Mouse (Mus musculus) G1E (cell line): ENCODE measurements around the gene Foxi1. TPM values are rescaled to one million over a fixed set of nuclear protein-coding genes. Genes with fewer than 3 reads are reported as not detected.

ENCODE experiments used
- ATAC-seq: 2 replicates; pipeline ENCODE4 v1.8.0; 2016; ENCODE audit warnings: mild to moderate bottlenecking; ENCODE audit not compliant: insufficient number of reproducible peaks, poor library complexity, low FRiP score, severe bottlenecking; ENCODE audit errors: extremely low read depth
- DNase-seq: peaks from one replicate; pipeline ENCODE4 v3.0.0; 2012; ENCODE audit warnings: low spot score
- H3K27me3 ChIP-seq: 2 replicates; pipeline ENCODE4 v1.6.1; 2012; ENCODE audit warnings: mild to moderate bottlenecking, low read length, inconsistent platforms; ENCODE audit not compliant: insufficient read depth
- H3K36me3 ChIP-seq: replicated peaks from 2 replicates; pipeline ENCODE3; 2012; ENCODE audit warnings: mild to moderate bottlenecking, inconsistent platforms
- H3K4me1 ChIP-seq: 2 replicates; pipeline ENCODE4 v1.6.1; 2012; ENCODE audit warnings: low read depth, low read length, inconsistent platforms, mixed read lengths; ENCODE audit not compliant: insufficient read depth
- H3K4me3 ChIP-seq: 2 replicates; pipeline ENCODE4 v1.5.1; 2012; ENCODE audit warnings: low read depth, mild to moderate bottlenecking, inconsistent platforms, low read length, moderate library complexity, mixed read lengths
- H3K9me3 ChIP-seq: replicated peaks from 2 replicates; pipeline ENCODE4 v1.6.1; 2012; ENCODE audit warnings: inconsistent platforms
- CTCF ChIP-seq: IDR thresholded peaks from 2 replicates; pipeline ENCODE4 v1.5.1; 2012; ENCODE audit warnings: low read depth, low read length, inconsistent platforms, mixed read lengths
- GATA1 ChIP-seq: IDR thresholded peaks from 2 replicates; pipeline ENCODE4 v1.6.1; 2012; ENCODE audit warnings: borderline replicate concordance, low read length, inconsistent platforms, mixed read lengths
- GATA2 ChIP-seq: IDR thresholded peaks from 2 replicates; pipeline ENCODE4 v1.6.1; 2012; ENCODE audit warnings: low read depth, low read length, inconsistent platforms, borderline replicate concordance
- POLR2AphosphoS5 ChIP-seq: IDR thresholded peaks from 2 replicates; pipeline ENCODE4 v1.6.1; 2012; ENCODE audit warnings: low read depth, low read length, inconsistent platforms; ENCODE audit not compliant: insufficient replicate concordance
- TAL1 ChIP-seq: conservative IDR thresholded peaks from 2 replicates; pipeline ENCODE4 v1.6.1; 2012; ENCODE audit warnings: low read depth, low read length, inconsistent platforms, mixed read lengths
- polyA plus RNA-seq: library from polyadenylated mRNA; stranded (reverse); fragments of >175 nt; gene quantifications from 2 replicates; pipeline ENCODE4 v1.2.3, GENCODE M21; 2012
- total RNA-seq, 2 experiments: library from RNA; stranded (forward) in 1 of 2; stranded (reverse) in 1 of 2; fragments of 200-1000 nt in 1 of 2; fragments of >200 nt in 1 of 2; fragmentation: Nextera tagmentation in 1 of 2; gene quantifications; 2 replicates each; pipeline ENCODE4 v1.2.3; 2014 to 2017

Foxi1 gene
- total and polyA plus RNA-seq, 3 experiments: not detected

GRCm38 (mm10) chr11:34194158-34194941 is 13.5 kb downstream of the Foxi1 start:
- H3K4me1 ChIP-seq: no peaks in the 10 kb centered on the region
- ATAC-seq (no peak), DNase-seq (no peak)
- no peaks in the 10 kb centered on the region for H3K36me3 ChIP-seq
- no peaks in the 10 kb centered on the region for H3K27me3 ChIP-seq
- 0 out of 2 replicates have a peak, but pooled peaks cover 2% of the 10 kb centered on the region for H3K9me3 ChIP-seq
- H3K4me3 ChIP-seq: no peak overlapping the region
- TF ChIP-seq POLR2AphosphoS5: no peak
- TF ChIP-seq TAL1: no peak
- TF ChIP-seq GATA1: no peak
- no peak for TF ChIP-seq CTCF
- no peak for TF ChIP-seq GATA2

GRCm38 (mm10) chr11:34193658-34194057 is 14.2 kb downstream of the Foxi1 start:
- no peak for ATAC-seq
- no peak for DNase-seq
- H3K9me3 ChIP-seq: 0 out of 2 replicates have a peak, but pooled peaks cover 2% of the 10 kb centered on the region
- TF ChIP-seq CTCF: no peak
- TF ChIP-seq GATA2: no peak
- TF ChIP-seq GATA1: no peak
- no peak for TF ChIP-seq TAL1
- TF ChIP-seq POLR2AphosphoS5: no peak
- H3K27me3 ChIP-seq: no peaks in the 10 kb centered on the region
- no peak overlapping the region for H3K4me3 ChIP-seq
- H3K36me3 ChIP-seq: no peaks in the 10 kb centered on the region
- no peaks in the 10 kb centered on the region for H3K4me1 ChIP-seq

GRCm38 (mm10) chr11:34184266-34184665 is 23.6 kb downstream of the Foxi1 start:
- TF ChIP-seq TAL1 (no peak), GATA2 (no peak), GATA1 (no peak), CTCF (no peak), POLR2AphosphoS5 (no peak)
- no peaks in the 10 kb centered on the region for H3K4me1 ChIP-seq
- no peaks in the 10 kb centered on the region for H3K27me3 ChIP-seq
- no peak for DNase-seq
- H3K9me3 ChIP-seq: peaks cover 5% of the 10 kb centered on the region; the same call in 1 of the 2 replicates
- ATAC-seq: no peak
- no peak overlapping the region for H3K4me3 ChIP-seq
- H3K36me3 ChIP-seq: no peaks in the 10 kb centered on the region

- peaks cover 5% of the 10 kb centered on the region for H3K9me3 ChIP-seq
- H3K4me3 ChIP-seq: no peak overlapping the region
- DNase-seq: no peak
- H3K27me3 ChIP-seq: no peaks in the 10 kb centered on the region
- H3K4me1 ChIP-seq: no peaks in the 10 kb centered on the region
- H3K36me3 ChIP-seq: no peaks in the 10 kb centered on the region
- ATAC-seq: no peak
- no peak for TF ChIP-seq CTCF
- no peak for TF ChIP-seq TAL1
- no peak for TF ChIP-seq GATA1
- no peak for TF ChIP-seq GATA2
- TF ChIP-seq POLR2AphosphoS5: no peak
Observed at GRCm38 (mm10) chr11:34181214-34182117, 26.4 kb downstream of the Foxi1 start.

DNA sequence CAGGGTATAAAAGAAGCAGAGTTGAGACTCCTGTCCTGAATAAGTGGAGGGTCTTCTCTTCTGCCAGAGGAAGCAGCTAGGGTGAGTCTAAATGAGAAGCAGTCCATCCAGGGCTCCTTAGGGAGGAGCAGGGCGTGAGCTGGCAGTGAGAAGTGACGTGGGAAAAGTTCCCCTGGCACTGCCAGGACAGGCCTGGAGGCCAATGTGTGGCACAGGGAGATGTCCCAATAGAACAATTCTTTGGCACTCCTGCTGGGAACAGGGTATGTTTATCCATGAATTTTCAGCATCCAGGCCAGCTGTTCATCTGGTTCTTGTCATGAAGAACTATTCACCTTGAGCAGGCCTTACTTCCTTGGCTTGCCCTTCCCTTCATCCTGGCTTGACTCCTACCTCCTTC is 29.1 kb downstream of the Foxi1 start:
- no peak for TF ChIP-seq POLR2AphosphoS5
- no peak for TF ChIP-seq TAL1
- TF ChIP-seq GATA1: no peak
- no peak for TF ChIP-seq GATA2
- TF ChIP-seq CTCF: no peak
- no peak overlapping the region for H3K4me3 ChIP-seq
- H3K27me3 ChIP-seq: no peaks in the 10 kb centered on the region
- H3K4me1 ChIP-seq: no peaks in the 10 kb centered on the region
- no peak for ATAC-seq
- H3K9me3 ChIP-seq: peaks cover 5% of the 10 kb centered on the region
- H3K36me3 ChIP-seq: no peaks in the 10 kb centered on the region
- no peak for DNase-seq

- Histone ChIP-seq H3K4me3 (no peak overlapping the region), H3K4me1 (no peaks in the 10 kb centered on the region), H3K27me3 (no peaks in the 10 kb centered on the region), H3K9me3 (peaks cover 3% of the 10 kb centered on the region; the same call in 1 of the 2 replicates), H3K36me3 (no peaks in the 10 kb centered on the region)
- no peak for DNase-seq
- no peak for TF ChIP-seq TAL1
- no peak for TF ChIP-seq POLR2AphosphoS5
- no peak for TF ChIP-seq CTCF
- TF ChIP-seq GATA2: no peak
- TF ChIP-seq GATA1: no peak
- no peak for ATAC-seq
Observed at GRCm38 (mm10) chr11:34176371-34176770, 31.5 kb downstream of the Foxi1 start.
